Mouse (Mus musculus): ENCODE measurements at regions not wholly inside any gene's neighbourhood (a gene's known extent, or its start where the extent isn't known, plus 50 kb on each side); places are given as distances from the start of the nearest gene placed in this dataset.
A peak's percentile ranks its signal among the peaks of the same experiment; 100 is the strongest.

GRCm38 (mm10) chr10:111558675-111559340 is 52.7 kb downstream of the Phlda1 start:
- WGBS: 22% methylated on average over 10 of the region's 10 CpGs
- DNase-seq (ENCODE audit: low spot score) (peak; percentile 38), ATAC-seq (ENCODE audit: insufficient read depth, low read depth) (peak; percentile 81)
- Histone ChIP-seq H3K4me3 (ENCODE audit: low read depth, low read length) (no peak overlapping the region), H3K27me3 (ENCODE audit: control insufficient read depth, insufficient read depth, low read length) (no peaks in the 10 kb centered on the region), H3K4me1 (ENCODE audit: control insufficient read depth, insufficient read depth) (peaks cover 22% of the 10 kb centered on the region), H3K4me2 (ENCODE audit: low read depth, low read length) (peak overlapping the region; percentile 33; the same call in 1 of the 2 replicates), H3K9me3 (replicated peaks; ENCODE audit: control insufficient read depth, low read length) (no peaks in the 10 kb centered on the region), H3K27ac (ENCODE audit: low read depth) (peak overlapping the region; percentile 54), H3K36me3 (replicated peaks; ENCODE audit: control insufficient read depth, insufficient read depth, low read length) (no peaks in the 10 kb centered on the region), H3K9ac (replicated peaks; ENCODE audit: low read depth, low read length) (no peak overlapping the region)
- no peak for TF ChIP-seq EP300 (IDR thresholded peaks at IDR 0.05; ENCODE audit: low read depth)
- TF ChIP-seq CTCF (IDR thresholded peaks at IDR 0.05; ENCODE audit: low read depth): no peak

GRCm38 (mm10) chr10:111559341-111560246 is 53.5 kb downstream of the Phlda1 start:
- Histone ChIP-seq H3K36me3 (replicated peaks; ENCODE audit: control insufficient read depth, insufficient read depth, low read length) (no peaks in the 10 kb centered on the region), H3K4me2 (ENCODE audit: low read depth, low read length) (peak overlapping the region; percentile 33; the same call in 1 of the 2 replicates), H3K4me1 (ENCODE audit: control insufficient read depth, insufficient read depth) (peaks cover 22% of the 10 kb centered on the region), H3K9ac (replicated peaks; ENCODE audit: low read depth, low read length) (no peak overlapping the region), H3K27me3 (ENCODE audit: control insufficient read depth, insufficient read depth, low read length) (no peaks in the 10 kb centered on the region), H3K27ac (ENCODE audit: low read depth) (peak overlapping the region; percentile 54), H3K9me3 (replicated peaks; ENCODE audit: control insufficient read depth, low read length) (no peaks in the 10 kb centered on the region), H3K4me3 (ENCODE audit: low read depth, low read length) (no peak overlapping the region)
- 33% methylated on average over 17 of the region's 17 CpGs for WGBS
- TF ChIP-seq EP300 (IDR thresholded peaks at IDR 0.05; ENCODE audit: low read depth) (no peak), CTCF (IDR thresholded peaks at IDR 0.05; ENCODE audit: low read depth) (no peak)
- no peak for DNase-seq (ENCODE audit: low spot score)
- ATAC-seq (ENCODE audit: insufficient read depth, low read depth): no peak

- no peaks in the 10 kb centered on the region for H3K27me3 ChIP-seq (ENCODE audit: control insufficient read depth, insufficient read depth, low read length)
- DNase-seq (ENCODE audit: low spot score) (no peak), ATAC-seq (ENCODE audit: insufficient read depth, low read depth) (no peak)
- 79% methylated on average over 8 of the region's 8 CpGs for WGBS
- TF ChIP-seq EP300 (IDR thresholded peaks at IDR 0.05; ENCODE audit: low read depth) (no peak), CTCF (IDR thresholded peaks at IDR 0.05; ENCODE audit: low read depth) (no peak)
- peaks cover 24% of the 10 kb centered on the region for H3K4me1 ChIP-seq (ENCODE audit: control insufficient read depth, insufficient read depth)
- H3K27ac ChIP-seq (ENCODE audit: low read depth): no peak overlapping the region
- H3K9ac ChIP-seq (replicated peaks; ENCODE audit: low read depth, low read length): no peak overlapping the region
- H3K9me3 ChIP-seq (replicated peaks; ENCODE audit: control insufficient read depth, low read length): no peaks in the 10 kb centered on the region
- H3K4me3 ChIP-seq (ENCODE audit: low read depth, low read length): no peak overlapping the region
- H3K4me2 ChIP-seq (ENCODE audit: low read depth, low read length): no peak overlapping the region
- no peaks in the 10 kb centered on the region for H3K36me3 ChIP-seq (replicated peaks; ENCODE audit: control insufficient read depth, insufficient read depth, low read length)
Observed at GRCm38 (mm10) chr10:111562628-111563027, 56.5 kb downstream of the Phlda1 start.

GRCm38 (mm10) chr10:111566873-111567381 is 60.8 kb downstream of the Phlda1 start:
- DNase-seq (ENCODE audit: low spot score) (no peak), ATAC-seq (ENCODE audit: insufficient read depth, low read depth) (peak; percentile 41; the same call in 1 of the 2 replicates)
- Histone ChIP-seq H3K9me3 (replicated peaks; ENCODE audit: control insufficient read depth, low read length) (no peaks in the 10 kb centered on the region), H3K4me3 (ENCODE audit: low read depth, low read length) (no peak overlapping the region), H3K36me3 (replicated peaks; ENCODE audit: control insufficient read depth, insufficient read depth, low read length) (no peaks in the 10 kb centered on the region), H3K4me2 (ENCODE audit: low read depth, low read length) (no peak overlapping the region), H3K9ac (replicated peaks; ENCODE audit: low read depth, low read length) (no peak overlapping the region), H3K27ac (ENCODE audit: low read depth) (peak overlapping the region; percentile 47), H3K4me1 (ENCODE audit: control insufficient read depth, insufficient read depth) (peaks cover 6% of the 10 kb centered on the region; the same call in 1 of the 2 replicates), H3K27me3 (ENCODE audit: control insufficient read depth, insufficient read depth, low read length) (no peaks in the 10 kb centered on the region)
- WGBS: 38% methylated on average over 12 of the region's 12 CpGs
- TF ChIP-seq EP300 (IDR thresholded peaks at IDR 0.05; ENCODE audit: low read depth) (no peak), CTCF (IDR thresholded peaks at IDR 0.05; ENCODE audit: low read depth) (no peak)

GRCm38 (mm10) chr10:111570501-111571258 is 64.6 kb downstream of the Phlda1 start:
- Histone ChIP-seq H3K9ac (replicated peaks; ENCODE audit: low read depth, low read length) (no peak overlapping the region), H3K9me3 (replicated peaks; ENCODE audit: control insufficient read depth, low read length) (no peaks in the 10 kb centered on the region), H3K27ac (ENCODE audit: low read depth) (no peak overlapping the region), H3K4me3 (ENCODE audit: low read depth, low read length) (no peak overlapping the region), H3K27me3 (ENCODE audit: control insufficient read depth, insufficient read depth, low read length) (no peaks in the 10 kb centered on the region), H3K4me1 (ENCODE audit: control insufficient read depth, insufficient read depth) (peaks cover 17% of the 10 kb centered on the region), H3K4me2 (ENCODE audit: low read depth, low read length) (no peak overlapping the region), H3K36me3 (replicated peaks; ENCODE audit: control insufficient read depth, insufficient read depth, low read length) (no peaks in the 10 kb centered on the region)
- TF ChIP-seq EP300 (IDR thresholded peaks at IDR 0.05; ENCODE audit: low read depth) (no peak), CTCF (IDR thresholded peaks at IDR 0.05; ENCODE audit: low read depth) (no peak)
- 41% methylated on average over 7 of the region's 7 CpGs for whole genome bisulfite sequencing
- DNase-seq (ENCODE audit: low spot score) (no peak), ATAC-seq (ENCODE audit: insufficient read depth, low read depth) (no peak)

Measured in heart, postnatal 0 days (tissue).